Mouse (Mus musculus) hindbrain, embryonic 16.5 days (tissue): ENCODE measurements at regions not wholly inside any gene's neighbourhood (a gene's known extent, or its start where the extent isn't known, plus 50 kb on each side); places are given as distances from the start of the nearest gene placed in this dataset.

Source experiments
- ATAC-seq: fragments of 200-750 bp; cut with Nextera tagmentation; 2 replicates; pipeline ENCODE4 v1.8.0; 2017; ENCODE audit warnings: moderate TSS enrichment, moderate library complexity
- H3K27ac ChIP-seq: fragments of 300-500 bp; sonication (generic); 2 replicates; pipeline ENCODE4 v1.5.1; 2014; ENCODE audit warnings: low read depth, mild to moderate bottlenecking, control low read depth, low read length, moderate library complexity
- H3K27me3 ChIP-seq: fragments of 300-500 bp; sonication (generic); replicated peaks from 2 replicates; pipeline ENCODE4 v1.6.1; 2014; ENCODE audit warnings: low read length; ENCODE audit not compliant: control insufficient read depth, insufficient read depth
- H3K36me3 ChIP-seq: fragments of 300-500 bp; sonication (generic); 2 replicates; pipeline ENCODE4 v1.6.1; 2014; ENCODE audit warnings: mild to moderate bottlenecking, low read length, moderate library complexity, mixed read lengths; ENCODE audit not compliant: control insufficient read depth, insufficient read depth
- H3K4me1 ChIP-seq: fragments of 300-500 bp; sonication (generic); 2 replicates; pipeline ENCODE4 v1.6.1; 2014; ENCODE audit warnings: low read depth, low read length; ENCODE audit not compliant: control insufficient read depth, insufficient read depth
- H3K4me2 ChIP-seq: fragments of 300-500 bp; sonication (generic); 2 replicates; pipeline ENCODE4 v1.6.1; 2014; ENCODE audit warnings: mild to moderate bottlenecking, low read length, control low read depth, moderate library complexity
- H3K4me3 ChIP-seq: fragments of 300-500 bp; sonication (generic); 2 replicates; pipeline ENCODE4 v1.5.1; 2014; ENCODE audit warnings: mild to moderate bottlenecking, low read length, control low read depth, moderate library complexity
- H3K9ac ChIP-seq: fragments of 300-500 bp; sonication (generic); 2 replicates; pipeline ENCODE4 v1.6.1; 2014; ENCODE audit warnings: low read depth, mild to moderate bottlenecking, control low read depth, low read length, moderate library complexity
- H3K9me3 ChIP-seq: fragments of 300-500 bp; sonication (generic); 2 replicates; pipeline ENCODE4 v1.6.1; 2014; ENCODE audit warnings: mild to moderate bottlenecking, low read length, moderate library complexity; ENCODE audit not compliant: control insufficient read depth
- WGBS: fragments of 180-500 bp; shearing (Covaris S2); extraction: QIAGEN DNeasy Blood & Tissue Kit; methylation state at CpG from one replicate; pipeline ENCODE4 v1.1.7; 2014; 5-methylcytosine and 5-hydroxymethylcytosine counted together

GRCm38 (mm10) chr4:100616161-100616915, 137.7 kb downstream of the Ube2u start:
- Histone ChIP-seq H3K36me3 (no peaks in the 10 kb centered on the region), H3K4me1 (peaks cover 6% of the 10 kb centered on the region), H3K4me2 (no peak overlapping the region), H3K9me3 (no peaks in the 10 kb centered on the region), H3K27ac (no peak overlapping the region), H3K4me3 (no peak overlapping the region), H3K27me3 (no peaks in the 10 kb centered on the region), H3K9ac (no peak overlapping the region)
- peak; percentile 65 for ATAC-seq
- 52% methylated on average over 8 of the region's 8 CpGs for WGBS

GRCm38 (mm10) chr4:100616916-100617488, 138.4 kb downstream of the Ube2u start:
- Histone ChIP-seq H3K9ac (no peak overlapping the region), H3K4me1 (peaks cover 6% of the 10 kb centered on the region), H3K27ac (no peak overlapping the region; the same call in 1 of the 2 replicates), H3K36me3 (no peaks in the 10 kb centered on the region), H3K4me2 (no peak overlapping the region), H3K27me3 (no peaks in the 10 kb centered on the region), H3K9me3 (no peaks in the 10 kb centered on the region), H3K4me3 (no peak overlapping the region)
- ATAC-seq: peak; percentile 40; the same call in 1 of the 2 replicates
- 45% methylated on average over 11 of the region's 11 CpGs for WGBS

- 95% methylated on average over 3 of the region's 5 CpGs for WGBS
- H3K9ac ChIP-seq: no peak overlapping the region
These were observed 146.0 kb downstream of the Ube2u start for GRCm38 (mm10) chr4:100624656-100625055.

DNA sequence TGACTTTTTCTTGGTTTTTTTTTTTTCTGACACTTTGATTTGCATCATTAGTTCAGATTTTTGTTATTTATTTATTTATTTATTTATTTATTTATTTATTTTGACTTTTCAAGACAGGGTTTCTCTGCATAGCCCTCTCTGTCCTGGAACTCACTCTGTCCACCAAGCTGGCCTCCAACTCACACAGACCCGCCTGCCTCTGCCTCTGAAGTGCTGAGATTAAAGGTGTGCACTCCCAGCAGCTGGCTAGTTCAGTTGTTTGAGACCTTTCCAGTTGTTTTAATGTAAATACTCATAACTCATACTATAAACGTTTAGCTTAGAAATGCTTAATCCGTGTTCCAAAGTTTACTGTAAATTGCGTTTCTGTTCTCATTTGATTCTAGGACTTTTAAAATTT, 147.9 kb downstream of the Ube2u start:
- Histone ChIP-seq H3K36me3 (no peaks in the 10 kb centered on the region), H3K9me3 (no peaks in the 10 kb centered on the region), H3K4me1 (no peaks in the 10 kb centered on the region), H3K27me3 (no peaks in the 10 kb centered on the region), H3K4me3 (no peak overlapping the region), H3K27ac (no peak overlapping the region), H3K9ac (no peak overlapping the region), H3K4me2 (no peak overlapping the region)
- no peak for ATAC-seq
- WGBS: 89% methylated on average over 4 of the region's 4 CpGs

More at GRCm38 (mm10) chr4:100624656-100625055, 146.0 kb downstream of the Ube2u start:
- Histone ChIP-seq H3K9me3 (no peaks in the 10 kb centered on the region), H3K4me3 (no peak overlapping the region), H3K36me3 (no peaks in the 10 kb centered on the region), H3K4me1 (no peaks in the 10 kb centered on the region), H3K27me3 (no peaks in the 10 kb centered on the region), H3K4me2 (no peak overlapping the region), H3K27ac (no peak overlapping the region)
- no peak for ATAC-seq

GRCm38 (mm10) chr4:100634388-100634787, 142.1 kb upstream of the Cachd1 start:
- WGBS: 66% methylated on average over 2 of the region's 2 CpGs
- H3K27ac ChIP-seq: no peak overlapping the region
- ATAC-seq: no peak

DNA sequence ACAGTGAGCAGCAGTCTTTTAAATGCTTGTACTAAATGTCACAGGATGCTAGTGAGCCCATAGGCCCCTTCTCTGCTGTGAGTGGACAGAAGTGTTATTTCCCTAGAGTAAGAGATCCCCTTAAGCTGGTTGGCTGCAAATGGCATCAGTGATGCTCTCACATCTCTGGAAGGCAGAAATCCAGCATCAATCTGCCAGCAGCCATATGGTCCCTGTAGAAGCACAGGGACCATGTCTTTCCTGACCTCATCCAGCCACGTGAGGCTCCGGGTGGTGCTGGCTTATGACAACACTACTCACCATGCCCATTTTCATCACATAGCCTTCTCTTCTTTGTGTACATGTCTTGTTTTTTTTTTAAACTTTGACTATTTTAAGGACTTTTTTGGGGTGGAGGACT, 138.9 kb upstream of the Cachd1 start:
- no peak for ATAC-seq
- Histone ChIP-seq H3K27me3 (no peaks in the 10 kb centered on the region), H3K27ac (no peak overlapping the region), H3K4me3 (no peak overlapping the region), H3K4me1 (no peaks in the 10 kb centered on the region), H3K9ac (no peak overlapping the region), H3K9me3 (no peaks in the 10 kb centered on the region), H3K4me2 (no peak overlapping the region), H3K36me3 (no peaks in the 10 kb centered on the region)
- WGBS: 74% methylated on average over 2 of the region's 2 CpGs

More at GRCm38 (mm10) chr4:100634388-100634787, 142.1 kb upstream of the Cachd1 start:
- Histone ChIP-seq H3K9ac (no peak overlapping the region), H3K4me1 (no peaks in the 10 kb centered on the region), H3K4me2 (no peak overlapping the region), H3K9me3 (no peaks in the 10 kb centered on the region), H3K36me3 (no peaks in the 10 kb centered on the region), H3K27me3 (no peaks in the 10 kb centered on the region), H3K4me3 (no peak overlapping the region)

DNA sequence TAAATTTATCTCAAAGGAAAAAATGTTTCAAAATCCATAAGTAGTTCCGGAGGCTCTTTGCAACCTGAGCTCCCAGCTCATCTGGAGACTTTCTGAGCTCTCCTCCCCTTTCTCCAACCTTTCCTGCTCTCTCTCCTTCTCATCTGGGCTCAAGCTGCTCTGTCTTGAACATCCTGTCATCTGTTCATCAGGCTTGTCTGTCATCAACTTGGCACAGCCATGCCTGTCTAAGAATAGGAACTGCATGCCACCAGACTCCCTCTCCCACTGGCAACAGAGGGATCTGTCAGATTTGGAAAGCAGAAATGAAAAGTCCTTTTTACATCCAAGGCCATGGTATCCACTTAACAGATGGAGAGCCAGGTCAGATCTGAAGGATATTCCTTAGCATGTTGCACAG, 115.3 kb upstream of the Cachd1 start:
- Histone ChIP-seq H3K4me2 (no peak overlapping the region), H3K27ac (no peak overlapping the region), H3K9me3 (no peaks in the 10 kb centered on the region), H3K9ac (no peak overlapping the region), H3K4me3 (no peak overlapping the region), H3K27me3 (no peaks in the 10 kb centered on the region), H3K4me1 (no peaks in the 10 kb centered on the region), H3K36me3 (no peaks in the 10 kb centered on the region)
- 100% methylated on average over 1 of the region's 1 CpGs for whole genome bisulfite sequencing
- no peak for ATAC-seq

DNA sequence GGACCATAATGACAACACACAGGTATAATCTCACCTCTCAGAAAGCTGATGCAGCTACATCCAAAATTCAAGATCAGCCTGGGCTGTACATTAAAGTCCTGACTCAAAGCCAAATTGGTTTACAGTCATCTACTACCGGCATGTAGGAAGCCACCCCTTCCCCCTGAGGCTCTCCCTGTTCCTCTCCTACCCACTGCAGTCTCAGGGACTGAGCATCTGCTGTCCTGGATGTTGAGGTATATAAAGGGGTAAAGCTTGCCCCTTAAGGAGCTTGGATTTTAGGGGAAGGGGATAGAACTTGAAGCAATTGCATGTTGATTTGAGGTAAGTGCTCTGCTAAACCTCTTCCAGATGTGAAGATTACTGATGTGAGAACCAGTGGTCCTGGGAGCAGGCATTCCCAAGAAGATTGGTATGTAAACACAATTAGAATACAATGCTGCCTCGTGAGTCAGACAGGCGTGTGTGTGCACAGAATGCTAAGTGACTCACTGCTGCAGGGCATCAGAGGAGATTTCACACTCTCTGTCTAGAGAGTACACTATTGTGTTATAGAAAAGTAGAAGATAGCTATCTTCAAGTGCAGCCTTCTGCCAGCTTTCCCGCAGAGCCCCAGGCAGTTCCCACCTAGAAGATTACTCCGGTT, 111.7 kb upstream of the Cachd1 start:
- H3K4me3 ChIP-seq: no peak overlapping the region
- H3K27ac ChIP-seq: no peak overlapping the region
- H3K36me3 ChIP-seq: no peaks in the 10 kb centered on the region
- H3K27me3 ChIP-seq: no peaks in the 10 kb centered on the region
- H3K9ac ChIP-seq: no peak overlapping the region
- peak; percentile 67; the same call in 1 of the 2 replicates for ATAC-seq
- no peak overlapping the region for H3K4me2 ChIP-seq
- no peaks in the 10 kb centered on the region for H3K9me3 ChIP-seq
- no peaks in the 10 kb centered on the region for H3K4me1 ChIP-seq
- WGBS: 13% methylated on average over 5 of the region's 5 CpGs

DNA sequence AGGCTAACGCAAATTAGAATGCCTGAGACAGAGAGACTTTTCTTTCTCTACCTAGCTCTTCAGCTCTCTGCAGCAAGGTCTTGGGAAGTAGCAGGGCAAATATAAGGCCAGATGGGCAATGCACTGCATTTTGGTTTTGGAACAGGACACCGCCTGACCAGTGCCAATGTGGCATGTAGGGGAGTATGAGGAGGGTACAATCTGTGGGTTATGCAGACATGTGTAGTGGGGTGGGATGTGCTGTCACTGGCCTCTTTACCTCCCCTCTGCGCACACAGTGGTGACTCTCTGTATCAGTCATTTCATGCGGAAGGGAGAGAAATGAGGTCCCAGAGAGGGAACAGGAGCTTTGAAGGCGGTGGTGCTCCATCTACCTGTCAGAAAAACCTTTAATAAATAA, 105.9 kb upstream of the Cachd1 start:
- 75% methylated on average over 5 of the region's 5 CpGs for WGBS
- no peak overlapping the region for H3K4me3 ChIP-seq
- H3K9ac ChIP-seq: no peak overlapping the region
- ATAC-seq: peak; percentile 50; the same call in 1 of the 2 replicates
- no peaks in the 10 kb centered on the region for H3K27me3 ChIP-seq
- no peaks in the 10 kb centered on the region for H3K36me3 ChIP-seq
- H3K4me1 ChIP-seq: no peaks in the 10 kb centered on the region; the same call in 1 of the 2 replicates
- H3K9me3 ChIP-seq: no peaks in the 10 kb centered on the region
- no peak overlapping the region for H3K27ac ChIP-seq
- H3K4me2 ChIP-seq: no peak overlapping the region
